Mouse (Mus musculus): Measurements from ENCODE around the gene Acox2. TPM values are rescaled to one million over a fixed set of nuclear protein-coding genes. Genes with fewer than 3 reads are reported as not detected.

Gene Acox2
- polyA plus RNA-seq, 1 experiment: not detected

GRCm38 (mm10) chr14:8255076-8255729 lies 4.0 kb downstream of the Acox2 start:
- peaks cover 5% of the 10 kb centered on the region; the same call in 1 of the 2 replicates for H3K36me3 ChIP-seq (ENCODE audit: control insufficient read depth)
- no peaks in the 10 kb centered on the region for H3K4me1 ChIP-seq (ENCODE audit: control insufficient read depth)
- no peaks in the 10 kb centered on the region for H3K9me3 ChIP-seq (ENCODE audit: control insufficient read depth, low read length)
- no peaks in the 10 kb centered on the region for H3K27me3 ChIP-seq (ENCODE audit: control insufficient read depth)
- no peak for TF ChIP-seq TAL1 (IDR thresholded peaks at IDR 0.05; ENCODE audit: low read length)
- TF ChIP-seq GATA1 (IDR thresholded peaks at IDR 0.05; ENCODE audit: low read length): no peak
- H3K4me3 ChIP-seq (replicated peaks): no peak overlapping the region

- Histone ChIP-seq H3K4me3 (replicated peaks) (no peak overlapping the region), H3K4me1 (ENCODE audit: control insufficient read depth) (no peaks in the 10 kb centered on the region), H3K36me3 (ENCODE audit: control insufficient read depth) (peaks cover 5% of the 10 kb centered on the region; the same call in 1 of the 2 replicates), H3K27me3 (ENCODE audit: control insufficient read depth) (no peaks in the 10 kb centered on the region), H3K9me3 (ENCODE audit: control insufficient read depth, low read length) (no peaks in the 10 kb centered on the region)
- TF ChIP-seq TAL1 (IDR thresholded peaks at IDR 0.05; ENCODE audit: low read length) (no peak), GATA1 (IDR thresholded peaks at IDR 0.05; ENCODE audit: low read length) (no peak)
These were observed 7.7 kb downstream of the Acox2 start for GRCm38 (mm10) chr14:8251330-8251885.

GRCm38 (mm10) chr14:8250141-8250871 lies 8.8 kb downstream of the Acox2 start:
- Histone ChIP-seq H3K36me3 (ENCODE audit: control insufficient read depth) (peaks cover 5% of the 10 kb centered on the region; the same call in 1 of the 2 replicates), H3K4me1 (ENCODE audit: control insufficient read depth) (no peaks in the 10 kb centered on the region), H3K4me3 (replicated peaks) (no peak overlapping the region), H3K27me3 (ENCODE audit: control insufficient read depth) (no peaks in the 10 kb centered on the region), H3K9me3 (ENCODE audit: control insufficient read depth, low read length) (no peaks in the 10 kb centered on the region)
- TF ChIP-seq GATA1 (IDR thresholded peaks at IDR 0.05; ENCODE audit: low read length): no peak
- TF ChIP-seq TAL1 (IDR thresholded peaks at IDR 0.05; ENCODE audit: low read length): no peak

GRCm38 (mm10) chr14:8249206-8249605 lies 9.9 kb downstream of the Acox2 start:
- H3K4me1 ChIP-seq (ENCODE audit: control insufficient read depth): no peaks in the 10 kb centered on the region
- no peak for TF ChIP-seq GATA1 (IDR thresholded peaks at IDR 0.05; ENCODE audit: low read length)
- TF ChIP-seq TAL1 (IDR thresholded peaks at IDR 0.05; ENCODE audit: low read length): no peak
- H3K9me3 ChIP-seq (ENCODE audit: control insufficient read depth, low read length): no peaks in the 10 kb centered on the region
- H3K27me3 ChIP-seq (ENCODE audit: control insufficient read depth): no peaks in the 10 kb centered on the region
- H3K4me3 ChIP-seq (replicated peaks): no peak overlapping the region
- H3K36me3 ChIP-seq (ENCODE audit: control insufficient read depth): peaks cover 5% of the 10 kb centered on the region; the same call in 1 of the 2 replicates

- H3K4me1 ChIP-seq (ENCODE audit: control insufficient read depth): no peaks in the 10 kb centered on the region
- no peaks in the 10 kb centered on the region for H3K27me3 ChIP-seq (ENCODE audit: control insufficient read depth)
- no peak overlapping the region for H3K4me3 ChIP-seq (replicated peaks)
- TF ChIP-seq GATA1 (IDR thresholded peaks at IDR 0.05; ENCODE audit: low read length) (no peak), TAL1 (IDR thresholded peaks at IDR 0.05; ENCODE audit: low read length) (no peak)
- H3K9me3 ChIP-seq (ENCODE audit: control insufficient read depth, low read length): no peaks in the 10 kb centered on the region
- peaks cover 5% of the 10 kb centered on the region; the same call in 1 of the 2 replicates for H3K36me3 ChIP-seq (ENCODE audit: control insufficient read depth)
These were observed 12.3 kb downstream of the Acox2 start for GRCm38 (mm10) chr14:8246878-8247277.

- TF ChIP-seq TAL1 (IDR thresholded peaks at IDR 0.05; ENCODE audit: low read length) (no peak), GATA1 (IDR thresholded peaks at IDR 0.05; ENCODE audit: low read length) (no peak)
- Histone ChIP-seq H3K4me3 (replicated peaks) (no peak overlapping the region), H3K36me3 (ENCODE audit: control insufficient read depth) (no peaks in the 10 kb centered on the region; the same call in 1 of the 2 replicates), H3K4me1 (ENCODE audit: control insufficient read depth) (no peaks in the 10 kb centered on the region), H3K9me3 (ENCODE audit: control insufficient read depth, low read length) (no peaks in the 10 kb centered on the region), H3K27me3 (ENCODE audit: control insufficient read depth) (no peaks in the 10 kb centered on the region)
These were observed 14.9 kb downstream of the Acox2 start for GRCm38 (mm10) chr14:8244211-8244611.

- H3K4me3 ChIP-seq (replicated peaks): no peak overlapping the region
These were observed 15.8 kb downstream of the Acox2 start for GRCm38 (mm10) chr14:8243136-8243888.

GRCm38 (mm10) chr14:8242388-8242920 lies 16.7 kb downstream of the Acox2 start:
- Histone ChIP-seq H3K4me3 (replicated peaks) (no peak overlapping the region), H3K36me3 (ENCODE audit: control insufficient read depth) (no peaks in the 10 kb centered on the region; the same call in 1 of the 2 replicates), H3K27me3 (ENCODE audit: control insufficient read depth) (no peaks in the 10 kb centered on the region), H3K4me1 (ENCODE audit: control insufficient read depth) (no peaks in the 10 kb centered on the region), H3K9me3 (ENCODE audit: control insufficient read depth, low read length) (no peaks in the 10 kb centered on the region)
- TF ChIP-seq TAL1 (IDR thresholded peaks at IDR 0.05; ENCODE audit: low read length) (peak; percentile 17; the same call in 1 of the 3 replicates), GATA1 (IDR thresholded peaks at IDR 0.05; ENCODE audit: low read length) (no peak)

More at GRCm38 (mm10) chr14:8243136-8243888, 15.8 kb downstream of the Acox2 start:
- no peaks in the 10 kb centered on the region for H3K27me3 ChIP-seq (ENCODE audit: control insufficient read depth)
- no peak for TF ChIP-seq GATA1 (IDR thresholded peaks at IDR 0.05; ENCODE audit: low read length)
- TF ChIP-seq TAL1 (IDR thresholded peaks at IDR 0.05; ENCODE audit: low read length): no peak
- no peaks in the 10 kb centered on the region; the same call in 1 of the 2 replicates for H3K36me3 ChIP-seq (ENCODE audit: control insufficient read depth)
- no peaks in the 10 kb centered on the region for H3K9me3 ChIP-seq (ENCODE audit: control insufficient read depth, low read length)
- no peaks in the 10 kb centered on the region for H3K4me1 ChIP-seq (ENCODE audit: control insufficient read depth)
